Mouse (Mus musculus) monocyte, adult 5-6 weeks (primary cell): Measurements from ENCODE around the gene Tmem189. TPM values are rescaled to one million over a fixed set of nuclear protein-coding genes. Genes with fewer than 3 reads are reported as not detected.
"Not testable (repeated sequence)": the region's sequence is repeated elsewhere in the genome, so short reads cannot be mapped to it uniquely, and the experiment has no call there.

Source experiments
- ATAC-seq: fragments of 153-309, 156-312 bp; replicated peaks from 2 replicates; pipeline ENCODE4 v1.8.0; 2017; ENCODE audit warnings: mild to moderate bottlenecking; ENCODE audit not compliant: low TSS enrichment, insufficient number of reproducible peaks, severe bottlenecking, poor library complexity, low FRiP score
- total RNA-seq: library from RNA; stranded (forward); fragments of 200-1000, 200-491, 200-594 nt; gene quantifications from 3 replicates; pipeline ENCODE4 v1.2.3, GENCODE M21; 2017

The Tmem189 gene
- total RNA-seq, 1 experiment from 2014 or later = 55.2 TPM

DNA sequence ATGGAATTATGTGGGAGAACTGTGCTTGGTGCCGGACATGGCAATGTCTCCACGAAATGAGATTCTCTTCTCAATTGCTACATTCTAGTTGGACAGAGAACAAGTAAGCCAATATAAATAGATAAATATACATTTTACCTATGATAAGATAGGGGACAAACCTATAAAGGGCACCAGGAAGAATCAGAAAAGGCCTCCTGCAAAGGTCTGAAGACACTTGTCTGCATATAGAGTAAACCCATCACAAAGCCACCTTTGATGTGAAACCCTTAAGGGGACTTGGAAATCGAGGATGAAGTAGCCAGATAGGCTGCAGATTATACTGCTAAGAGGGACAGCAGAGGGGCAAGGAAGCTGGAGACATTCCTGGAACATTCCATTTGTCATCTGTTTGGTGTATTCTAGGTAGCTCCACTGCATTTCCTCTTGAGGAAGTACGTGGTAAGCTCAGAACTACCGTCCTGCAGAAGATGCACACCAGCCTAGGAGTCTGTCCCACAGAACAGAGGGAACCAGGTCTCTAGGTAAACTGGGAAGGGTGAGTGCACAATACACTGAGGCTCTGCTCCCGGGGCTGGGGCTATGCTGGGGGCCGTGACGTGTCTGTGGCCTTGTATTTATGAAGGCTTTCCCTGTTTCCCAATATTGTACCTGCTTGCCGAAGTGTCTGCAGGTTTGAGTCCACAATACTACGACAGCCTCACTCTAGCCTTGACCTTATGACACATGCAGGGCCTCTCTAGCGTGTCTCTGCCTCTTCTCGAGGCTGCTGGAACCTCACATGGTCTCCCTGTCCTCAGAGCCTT is 56.7 kb downstream of the Tmem189 start:
- no peak for ATAC-seq

DNA sequence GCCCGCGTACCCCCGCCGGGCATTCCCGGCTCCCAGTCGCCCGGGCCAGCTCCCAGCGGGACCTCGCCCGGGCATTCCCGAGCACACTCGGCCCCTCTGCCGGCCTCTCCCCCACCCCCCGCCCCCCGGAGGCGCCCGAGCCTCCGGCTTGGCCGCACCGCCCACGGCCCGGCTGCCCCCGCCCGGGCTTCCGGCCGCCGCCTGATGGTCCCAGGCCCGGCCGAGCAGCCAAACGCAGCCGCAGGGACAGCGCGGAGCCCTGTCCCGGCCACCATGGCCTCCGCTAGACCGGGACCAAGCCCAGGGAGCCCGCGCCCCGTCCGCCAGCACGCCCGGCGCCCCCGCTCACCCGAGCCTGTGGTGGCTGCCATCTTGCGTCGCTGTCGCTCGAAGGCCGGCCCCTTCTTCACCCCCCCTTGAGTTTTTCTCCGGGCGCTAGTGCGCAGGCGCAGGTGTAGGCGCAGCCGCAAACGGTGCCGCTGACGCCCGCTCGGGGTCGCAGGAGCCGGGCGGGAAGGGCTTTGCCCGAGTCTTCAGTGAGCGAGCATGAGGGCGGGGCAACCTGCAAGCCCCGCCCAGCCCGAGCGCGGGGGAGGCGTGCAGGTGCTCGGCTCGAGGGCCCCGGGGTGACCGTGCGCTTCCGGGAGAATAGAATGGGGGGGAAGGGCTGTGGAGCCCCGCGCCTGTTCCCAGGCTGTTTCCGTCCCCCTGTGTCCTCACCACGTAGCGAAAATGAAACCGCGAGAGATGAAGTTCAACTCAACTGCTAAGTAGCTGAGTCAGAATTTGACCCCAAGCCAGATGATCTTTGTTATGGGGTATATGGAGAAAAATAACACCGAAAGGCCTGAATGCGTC is 57.8 kb downstream of the Tmem189 start, which contains the start of gene Ube2v1:
Ube2v1 (minus strand) TSS at position 505 of the 858 bp plus-strand sequence.
- peak; percentile 46 for ATAC-seq

DNA sequence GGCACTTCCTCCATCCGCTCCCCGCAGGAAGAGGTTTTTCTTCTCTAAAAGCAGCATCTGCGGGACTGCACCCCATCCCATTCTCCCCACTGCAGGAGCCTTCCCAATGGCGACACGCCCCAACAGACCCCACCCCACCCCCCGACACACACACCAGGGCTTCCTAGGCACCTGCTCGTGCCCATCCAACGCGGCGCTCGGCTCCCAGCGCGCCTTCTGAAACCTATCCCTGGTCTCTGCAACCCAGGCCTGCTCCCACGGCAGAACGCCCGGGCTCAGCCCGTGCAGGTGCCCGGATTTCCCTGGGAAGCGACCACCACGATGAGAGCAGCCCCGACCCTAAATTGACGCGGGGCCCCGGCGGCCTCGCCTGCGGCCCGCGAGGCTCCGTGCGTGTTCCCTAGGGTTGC is 58.4 kb downstream of the Tmem189 start:
- ATAC-seq = no peak

DNA sequence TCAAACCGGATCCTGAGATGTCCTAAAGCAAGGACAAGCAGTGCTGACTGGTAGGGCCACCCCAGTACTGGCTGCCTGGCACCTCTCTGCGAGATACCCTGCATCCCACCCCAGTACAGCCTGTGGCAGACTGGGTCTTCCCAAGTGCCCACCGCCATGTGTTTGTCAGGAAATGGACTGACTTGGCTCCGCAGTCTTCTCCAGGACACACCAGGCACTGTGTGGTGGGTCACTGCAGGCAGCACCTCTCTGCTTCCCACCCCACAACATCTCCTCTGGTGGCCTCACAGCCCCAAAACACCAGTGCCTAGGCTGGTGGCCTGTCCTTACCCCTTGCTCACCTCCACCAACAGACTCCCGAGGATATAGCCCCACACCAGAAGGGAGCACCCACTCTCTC is 59.2 kb downstream of the Tmem189 start:
- ATAC-seq = no peak

DNA sequence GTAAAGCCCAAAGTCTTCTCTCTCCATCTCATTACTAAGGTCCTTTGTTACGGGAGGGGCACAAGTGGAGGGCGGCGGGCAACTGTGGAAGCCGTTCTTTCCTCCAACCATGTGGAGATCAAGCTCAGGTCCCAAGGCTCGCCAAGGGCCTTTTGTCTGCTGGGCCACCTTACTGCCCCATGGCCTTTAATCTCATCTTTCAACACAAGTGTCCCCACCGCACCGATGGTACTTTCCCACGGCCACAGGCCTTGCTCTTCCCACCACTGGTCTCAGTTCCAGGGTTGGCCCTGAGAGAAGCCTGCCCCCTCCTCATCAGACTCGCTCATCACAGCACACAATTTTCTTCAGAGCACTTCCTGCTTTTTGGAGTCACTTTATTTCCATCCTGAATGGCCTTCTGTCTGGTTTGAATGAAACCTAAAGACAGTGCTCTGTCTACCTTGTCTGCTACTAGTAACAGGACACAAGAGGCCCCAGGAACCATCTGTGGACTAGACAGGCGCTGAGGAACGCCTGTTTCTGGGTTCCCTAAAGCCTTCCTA is 59.9 kb downstream of the Tmem189 start:
- ATAC-seq = no peak

DNA sequence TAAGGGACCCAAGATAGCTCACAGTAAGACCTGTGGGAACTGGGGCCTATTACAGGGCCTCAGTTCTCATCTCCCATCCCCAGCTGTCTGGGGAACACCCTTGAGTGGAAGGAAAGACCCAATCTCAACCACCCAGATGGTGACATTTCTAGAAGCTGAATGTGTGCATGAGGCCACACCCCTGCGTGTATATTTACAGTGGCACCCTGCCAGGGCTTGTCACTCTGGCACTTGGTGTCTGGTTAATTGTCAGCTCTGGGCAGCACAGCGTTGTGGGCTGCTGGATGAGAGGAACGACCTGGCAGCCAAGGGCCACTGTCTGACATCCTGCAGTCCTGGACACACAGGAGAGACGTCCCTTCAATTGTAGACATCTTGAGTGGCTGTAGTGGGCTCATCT is 60.8 kb downstream of the Tmem189 start:
- no peak for ATAC-seq

DNA sequence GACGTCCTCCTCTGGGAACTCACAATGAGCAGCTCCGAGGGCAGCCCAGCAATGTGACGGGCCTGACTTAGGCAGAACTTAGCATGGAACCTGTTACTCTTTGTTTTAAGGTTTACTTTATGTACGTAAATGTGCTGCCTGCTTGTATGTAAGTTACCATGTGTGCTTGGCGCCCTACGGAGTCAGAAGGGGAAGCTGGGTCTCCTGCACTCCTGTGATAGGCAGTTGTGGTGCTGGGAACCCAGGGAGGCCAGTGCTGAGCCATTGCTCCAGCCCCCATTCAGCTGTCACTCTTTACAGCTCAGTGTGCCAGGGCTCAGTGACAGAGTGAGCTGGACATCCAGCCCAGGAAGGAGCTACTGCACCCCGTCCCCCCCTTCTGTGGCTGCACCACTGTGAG is 62.6 kb downstream of the Tmem189 start:
- ATAC-seq = no peak

DNA sequence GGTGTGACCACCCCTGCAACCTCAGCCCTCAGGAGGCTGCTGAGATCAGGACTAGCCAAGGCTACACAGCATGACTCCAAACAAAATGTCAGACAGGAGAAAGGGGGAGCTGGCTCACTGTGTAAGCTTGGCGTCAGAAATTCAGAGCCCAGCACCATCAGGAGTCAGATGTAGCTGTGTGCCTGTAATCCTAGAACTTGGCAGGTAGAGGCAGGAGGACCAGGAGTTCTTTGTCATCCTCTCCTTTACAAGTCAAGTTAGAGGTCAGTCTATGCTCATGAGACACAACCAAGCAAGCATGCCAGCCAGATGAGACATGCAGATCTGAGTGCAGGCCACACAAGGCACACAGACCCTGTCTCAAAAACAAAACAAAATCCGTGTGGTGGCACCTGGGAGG is 64.0 kb downstream of the Tmem189 start:
- ATAC-seq = no peak

DNA sequence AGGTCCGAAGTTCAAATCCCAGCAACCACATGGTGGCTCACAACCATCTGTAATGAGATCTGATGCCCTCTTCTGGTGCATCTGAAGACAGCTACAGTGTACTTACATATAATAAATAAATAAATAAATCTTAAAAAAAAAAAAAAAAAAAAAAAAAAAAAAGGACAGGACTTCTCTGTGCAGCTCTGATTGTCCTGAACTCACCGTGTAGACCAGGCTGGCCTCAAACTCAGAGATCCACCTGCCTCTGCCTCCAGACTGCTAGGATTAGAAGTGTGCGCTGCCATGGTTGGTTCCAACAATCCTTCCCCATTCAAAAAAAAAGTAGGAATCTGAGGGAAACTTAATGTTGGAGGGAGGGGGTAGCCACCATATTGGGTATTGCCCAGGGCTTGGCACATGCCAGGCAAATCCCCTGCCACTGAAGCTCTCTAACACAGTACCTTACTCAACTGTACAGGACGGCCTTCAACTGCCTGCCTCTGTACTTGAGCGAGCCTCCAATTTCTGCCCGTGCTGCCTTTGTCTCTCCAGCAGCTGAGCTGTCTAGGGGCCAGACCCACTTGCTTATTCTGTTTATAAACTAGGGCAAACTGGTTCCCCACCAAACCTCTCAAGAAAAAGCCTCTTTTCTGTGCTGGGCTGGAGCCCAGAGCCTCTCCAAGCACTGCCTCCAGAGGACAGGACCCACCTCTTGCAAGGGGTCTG is 65.1 kb downstream of the Tmem189 start:
- ATAC-seq = no peak

DNA sequence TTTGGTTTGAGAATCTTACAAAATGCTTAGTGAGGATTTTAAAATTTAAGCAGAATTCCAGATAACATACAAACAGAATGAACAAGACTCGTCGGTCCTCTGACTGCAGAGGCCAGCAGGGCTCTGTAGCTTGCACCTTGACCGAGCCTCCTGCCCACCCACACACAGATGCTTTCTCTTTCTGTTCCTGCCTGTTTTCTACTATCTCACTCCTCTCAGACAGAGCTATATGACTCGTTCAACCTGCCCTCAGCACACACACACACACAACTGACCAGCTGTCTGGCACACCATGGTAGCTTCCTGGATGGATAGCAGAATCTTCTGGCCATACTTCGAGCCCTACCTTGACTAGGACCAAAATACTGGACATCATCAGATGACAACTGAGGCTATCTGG is 66.7 kb downstream of the Tmem189 start:
- no peak for ATAC-seq

DNA sequence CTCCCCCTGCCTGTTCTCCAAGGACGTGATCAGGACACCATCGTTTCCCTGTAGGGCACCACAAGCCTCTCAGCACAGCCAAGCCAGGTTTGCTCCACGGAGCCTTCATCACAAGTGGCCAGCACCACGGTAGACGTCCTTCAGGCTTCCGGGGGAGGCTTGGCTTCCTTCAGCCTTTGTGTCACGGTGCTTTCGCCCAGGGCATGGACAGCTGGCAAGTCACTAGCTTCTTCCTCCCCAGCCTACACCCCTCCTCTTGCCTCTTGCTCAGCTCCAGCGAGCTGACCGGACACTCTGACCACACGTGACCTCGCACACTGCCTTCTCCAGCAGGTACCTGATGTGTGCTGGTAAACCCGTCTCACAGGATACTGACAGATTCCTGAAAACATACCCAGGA is 67.3 kb downstream of the Tmem189 start:
- no peak for ATAC-seq

DNA sequence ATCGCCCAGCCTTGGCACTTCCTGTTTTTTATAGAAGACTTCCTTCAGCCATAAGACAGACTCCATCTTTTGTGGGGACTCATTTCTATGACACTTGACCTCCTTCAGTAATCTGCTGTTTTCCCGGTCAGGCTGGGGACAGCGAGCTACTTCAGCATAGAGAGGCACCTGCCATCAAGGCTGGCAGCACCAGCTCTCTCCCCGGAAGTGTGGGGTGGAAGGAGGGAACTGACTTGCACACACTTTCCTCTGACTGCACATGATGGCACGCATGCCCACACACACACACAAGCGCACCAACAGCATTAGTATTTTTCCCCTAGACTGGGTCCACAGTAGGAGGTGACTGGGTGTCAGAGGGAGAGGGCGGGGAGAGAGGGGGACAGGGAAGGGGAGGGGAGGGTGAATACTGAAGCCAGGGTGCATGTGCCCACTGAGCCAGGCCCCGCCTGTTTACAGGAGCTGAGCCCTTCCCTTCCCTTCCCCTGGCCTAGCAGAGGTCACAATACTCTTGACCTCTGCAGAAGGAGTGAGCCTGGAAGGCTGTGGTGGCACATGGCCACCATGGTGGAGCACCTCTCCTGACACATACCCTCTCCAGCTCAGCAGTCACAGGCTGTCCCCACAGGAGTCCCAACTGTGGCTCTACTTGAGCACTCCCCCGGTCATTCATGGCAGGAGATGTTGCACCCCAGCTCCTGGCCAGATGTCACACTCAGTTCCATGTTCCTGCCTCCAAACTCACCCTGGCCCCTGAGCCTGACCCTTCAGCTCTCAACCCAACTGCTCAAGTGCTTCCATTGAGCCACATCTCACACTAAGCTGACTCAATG is 68.2 kb downstream of the Tmem189 start:
- no peak for ATAC-seq

DNA sequence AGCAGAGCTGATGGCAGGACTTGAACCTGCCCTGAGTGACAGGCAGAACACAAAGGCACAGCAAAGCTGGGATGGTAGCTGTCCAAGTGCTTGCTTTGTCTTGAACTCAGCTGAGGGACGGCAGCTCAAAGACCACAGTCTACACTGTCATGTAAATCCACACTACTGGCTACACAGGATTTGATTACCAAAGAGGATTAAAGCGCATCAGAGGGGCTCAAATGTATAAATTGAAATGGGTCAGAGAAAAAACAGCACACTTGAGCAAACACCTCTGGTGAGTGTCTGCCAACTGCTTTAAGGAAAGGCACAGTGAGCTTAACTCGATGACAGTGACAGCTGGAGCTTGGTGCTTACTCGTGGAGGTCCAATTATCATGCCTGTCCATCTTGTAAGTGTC is 72.2 kb downstream of the Tmem189 start:
- ATAC-seq = no peak

DNA sequence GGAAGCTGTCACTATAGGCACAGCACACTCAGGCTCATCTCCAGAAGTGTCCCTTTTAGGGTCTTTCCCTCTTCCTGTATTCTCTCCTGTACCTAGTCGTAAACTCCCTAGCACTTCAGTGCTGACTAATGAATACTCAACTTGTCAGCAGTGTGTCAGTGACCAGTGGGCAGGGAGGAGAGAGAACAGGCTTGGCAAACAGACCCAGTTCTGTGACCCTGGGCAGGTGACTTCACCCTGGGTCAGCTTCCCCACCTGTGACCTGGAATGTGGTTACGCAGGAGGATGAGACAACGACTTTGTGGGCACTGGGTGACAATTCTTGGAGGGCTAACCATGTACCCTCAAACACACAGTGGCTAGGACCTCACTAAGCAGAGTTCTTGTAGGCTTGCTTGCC is 72.6 kb downstream of the Tmem189 start:
- ATAC-seq = no peak

DNA sequence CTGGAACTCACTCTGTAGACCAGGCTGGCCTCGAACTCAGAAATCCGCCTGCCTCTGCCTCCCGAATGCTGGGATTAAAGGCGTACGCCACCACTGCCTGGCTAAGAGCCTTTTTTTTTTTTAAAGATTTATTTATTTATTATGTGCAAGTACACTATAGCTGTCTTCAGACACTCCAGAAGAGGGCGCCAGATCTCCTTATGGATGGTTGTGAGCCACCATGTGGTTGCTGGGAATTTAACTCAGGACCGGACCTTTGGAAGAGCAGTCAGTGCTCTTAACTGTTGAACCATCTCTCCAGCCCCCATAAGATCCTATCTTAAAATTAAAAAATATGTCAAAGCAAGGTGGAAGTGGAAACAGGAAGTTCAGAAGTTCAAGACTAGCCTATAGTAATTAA is 76.3 kb downstream of the Tmem189 start:
- not testable (repeated sequence) for ATAC-seq

DNA sequence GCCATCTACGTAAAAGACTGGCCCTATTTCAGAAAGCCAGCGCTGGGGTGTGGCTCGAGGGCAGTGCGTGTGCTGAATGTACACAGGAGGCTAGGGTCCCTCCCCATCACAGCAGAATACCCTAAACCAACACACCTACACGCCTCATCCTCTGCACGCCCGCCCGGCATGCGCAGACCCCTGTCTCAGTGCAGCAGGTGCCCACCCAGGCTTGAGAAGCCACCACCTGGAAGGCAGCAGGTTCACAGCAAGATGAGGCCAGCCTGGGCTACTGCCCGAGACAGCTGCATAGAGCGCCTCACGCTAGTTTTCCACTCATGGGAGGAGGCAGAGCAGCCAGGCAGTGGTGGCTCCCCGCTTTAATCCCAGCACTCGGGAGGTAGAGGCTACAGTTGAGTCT is 77.5 kb downstream of the Tmem189 start:
- ATAC-seq = no peak

DNA sequence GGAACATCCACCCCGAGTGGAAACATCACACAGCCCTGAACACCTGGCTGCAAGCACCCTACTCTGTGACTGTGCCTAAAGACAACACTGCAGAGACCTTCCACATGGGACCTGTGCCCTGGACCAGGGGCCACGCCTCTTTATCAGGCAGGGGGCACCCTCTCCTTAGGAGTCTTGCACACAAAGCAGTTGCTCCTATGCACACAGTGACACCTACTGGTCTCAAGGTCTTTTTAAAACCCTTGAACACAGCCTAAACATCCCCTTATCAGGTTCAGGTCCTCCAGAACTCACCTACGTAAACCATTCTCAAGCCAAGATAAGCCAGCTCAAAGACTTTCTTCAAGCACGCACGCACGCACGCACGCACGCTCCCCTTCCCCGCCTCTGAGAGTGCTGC is 78.3 kb downstream of the Tmem189 start:
- no peak for ATAC-seq

DNA sequence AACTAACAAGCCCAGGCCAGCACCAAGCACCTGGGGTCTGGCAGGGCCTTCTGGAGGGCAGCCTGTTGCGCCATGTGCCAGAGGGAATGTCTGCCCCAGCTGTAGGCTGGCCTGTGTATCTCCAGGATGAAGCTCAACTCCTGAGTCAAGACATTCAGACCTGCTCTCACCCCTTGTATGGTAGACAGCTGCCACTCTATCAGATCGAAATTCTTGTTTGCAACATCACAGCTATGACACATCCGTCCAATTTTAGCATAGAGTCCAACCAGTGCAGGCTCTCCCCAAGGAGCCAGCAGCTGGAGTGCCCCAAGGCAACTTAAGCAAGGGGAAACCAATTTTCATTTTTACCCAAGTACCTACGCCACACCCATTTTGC is 82.9 kb downstream of the Tmem189 start:
- ATAC-seq = no peak
